Mouse (Mus musculus) hindbrain, embryonic 13.5 days (tissue): Measurements from ENCODE around the gene Kel. TPM values are rescaled to one million over a fixed set of nuclear protein-coding genes. Genes with fewer than 3 reads are reported as not detected.

ENCODE experiments used
- ATAC-seq: fragments of 200-750 bp; cut with Nextera tagmentation; 2 replicates; pipeline ENCODE4 v1.8.0; 2017; ENCODE audit warnings: moderate TSS enrichment; ENCODE audit not compliant: low FRiP score
- H3K27ac ChIP-seq: fragments of 300-500 bp; sonication (generic); 2 replicates; pipeline ENCODE4 v1.5.1; 2015; ENCODE audit warnings: inconsistent platforms, mild to moderate bottlenecking, moderate library complexity
- H3K27me3 ChIP-seq: fragments of 300-500 bp; sonication (generic); 2 replicates; pipeline ENCODE4 v1.6.1; 2015; ENCODE audit warnings: mild to moderate bottlenecking, inconsistent platforms
- H3K36me3 ChIP-seq: fragments of 300-500 bp; sonication (generic); 2 replicates; pipeline ENCODE4 v1.6.1; 2015; ENCODE audit warnings: mild to moderate bottlenecking, inconsistent platforms
- H3K4me1 ChIP-seq: fragments of 300-500 bp; sonication (generic); replicated peaks from 2 replicates; pipeline ENCODE4 v1.6.1; 2015; ENCODE audit warnings: inconsistent platforms
- H3K4me2 ChIP-seq: fragments of 300-500 bp; sonication (generic); 2 replicates; pipeline ENCODE4 v1.6.1; 2015; ENCODE audit warnings: inconsistent platforms, mild to moderate bottlenecking, moderate library complexity
- H3K4me3 ChIP-seq: fragments of 300-500 bp; sonication (generic); 2 replicates; pipeline ENCODE4 v1.5.1; 2015; ENCODE audit warnings: mild to moderate bottlenecking, inconsistent platforms
- H3K9ac ChIP-seq: fragments of 300-500 bp; sonication (generic); 2 replicates; pipeline ENCODE4 v1.6.1; 2015; ENCODE audit warnings: mild to moderate bottlenecking, inconsistent platforms
- H3K9me3 ChIP-seq: fragments of 300-500 bp; sonication (generic); 2 replicates; pipeline ENCODE4 v1.6.1; 2016; ENCODE audit warnings: inconsistent platforms
- WGBS: fragments of 180-500 bp; shearing (Covaris S2); methylation state at CpG from one replicate; pipeline ENCODE4 v1.1.7; 2015; 5-methylcytosine and 5-hydroxymethylcytosine counted together
- polyA plus RNA-seq: library from polyadenylated mRNA; unstranded; fragments of >200 nt; fragmentation: Nextera tagmentation; extraction: Ambion mirVana; gene quantifications from 2 replicates; pipeline ENCODE4 v1.2.1, GENCODE M21; 2015

Gene Kel
- polyA plus RNA-seq, 1 experiment from 2014 or later: 0.96 TPM

DNA sequence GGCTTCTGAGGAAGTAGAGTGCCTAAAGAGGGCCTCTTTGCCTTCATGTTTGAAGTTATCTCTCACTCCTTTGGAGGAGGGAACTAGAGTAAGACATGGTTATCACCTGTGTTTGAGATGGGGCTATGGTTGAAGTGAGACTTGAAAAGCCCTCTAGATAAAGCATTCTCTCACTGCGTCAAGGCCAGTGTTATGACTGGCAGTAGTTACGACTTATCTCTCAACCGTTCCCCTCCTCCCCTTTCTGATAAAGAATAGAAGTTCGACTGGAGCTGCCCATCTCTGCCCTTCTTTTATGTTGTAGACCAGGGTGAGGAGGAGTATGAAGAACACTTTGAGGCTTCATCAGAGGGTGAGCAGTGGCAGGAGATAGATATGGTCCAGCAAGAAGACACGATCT is 19.2 kb downstream of the Kel start:
- Histone ChIP-seq H3K36me3 (no peaks in the 10 kb centered on the region), H3K4me1 (no peaks in the 10 kb centered on the region), H3K27ac (no peak overlapping the region), H3K4me2 (no peak overlapping the region), H3K4me3 (no peak overlapping the region), H3K9ac (no peak overlapping the region), H3K27me3 (no peaks in the 10 kb centered on the region), H3K9me3 (no peaks in the 10 kb centered on the region)
- 93% methylated on average over 5 of the region's 5 CpGs for WGBS
- no peak for ATAC-seq

DNA sequence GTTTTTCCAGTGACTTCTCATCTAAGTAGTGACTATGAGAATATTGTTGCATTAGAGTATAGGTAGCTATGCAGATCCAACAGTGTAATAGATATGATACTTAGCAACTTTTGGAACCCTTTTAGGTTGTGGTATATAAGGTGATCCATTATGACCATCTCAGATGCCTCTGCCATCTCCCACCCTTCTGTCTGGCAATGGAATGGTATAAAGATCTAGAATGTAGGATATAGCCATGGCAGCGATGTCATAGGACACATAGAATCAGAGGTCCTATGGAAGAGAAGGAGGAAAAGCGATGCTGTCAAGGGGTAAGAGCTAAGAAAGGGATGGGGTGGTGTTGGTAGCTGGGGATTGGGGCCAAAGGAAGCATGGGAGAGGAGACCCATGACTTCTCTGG is 20.0 kb downstream of the Kel start, which contains the start of gene Llcfc1:
Gene Llcfc1, plus strand, starts transcription at position 301 of the 400 bp plus-strand sequence.
- Histone ChIP-seq H3K9ac (no peak within 1 kb of the TSS), H3K27ac (no peak within 1 kb of the TSS), H3K4me3 (no peak within 1 kb of the TSS), H3K36me3 (no peaks in the 10 kb centered on the region), H3K4me2 (no peak within 1 kb of the TSS), H3K4me1 (no peaks in the 10 kb centered on the region), H3K9me3 (no peaks in the 10 kb centered on the region), H3K27me3 (no peaks in the 10 kb centered on the region)
- 90% methylated on average over 2 of the region's 2 CpGs for WGBS
- no peak for ATAC-seq

DNA sequence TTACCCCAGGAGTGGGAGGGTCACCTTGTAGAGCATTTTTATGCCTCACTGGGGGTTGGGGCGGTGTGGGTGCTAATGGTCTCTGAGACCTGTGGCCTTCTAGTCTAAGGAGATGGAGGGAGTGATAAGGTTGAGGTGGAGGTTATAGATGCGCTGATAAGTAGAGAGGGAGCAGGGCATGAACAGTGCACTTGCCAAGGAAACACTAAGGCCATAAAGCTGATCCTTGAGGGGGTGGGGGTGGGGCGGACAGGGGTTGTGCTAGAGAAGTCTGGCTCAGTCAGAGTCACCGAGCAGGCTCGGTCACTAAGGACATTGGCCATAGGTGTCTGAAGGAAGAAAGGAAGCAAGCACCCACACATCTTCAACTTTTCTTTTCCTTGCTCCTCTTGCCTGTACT is 22.5 kb downstream of the Kel start:
- Histone ChIP-seq H3K4me2 (no peak overlapping the region), H3K27me3 (no peaks in the 10 kb centered on the region), H3K9ac (no peak overlapping the region), H3K9me3 (no peaks in the 10 kb centered on the region), H3K4me1 (no peaks in the 10 kb centered on the region), H3K27ac (no peak overlapping the region), H3K36me3 (no peaks in the 10 kb centered on the region), H3K4me3 (no peak overlapping the region)
- no peak for ATAC-seq
- 84% methylated on average over 5 of the region's 5 CpGs for WGBS

GRCm38 (mm10) chr6:41680669-41681068 is 23.5 kb downstream of the Kel start, which contains the start of gene Trpv5:
Gene Trpv5 (minus strand): TSS chr6:41680769.
- no peaks in the 10 kb centered on the region for H3K27me3 ChIP-seq
- H3K36me3 ChIP-seq: no peaks in the 10 kb centered on the region
- no peaks in the 10 kb centered on the region for H3K9me3 ChIP-seq
- no peaks in the 10 kb centered on the region for H3K4me1 ChIP-seq
- H3K27ac ChIP-seq: no peak within 1 kb of the TSS
- 81% methylated on average over 1 of the region's 1 CpGs for WGBS
- H3K9ac ChIP-seq: no peak within 1 kb of the TSS
- ATAC-seq: no peak
- H3K4me2 ChIP-seq: no peak within 1 kb of the TSS
- H3K4me3 ChIP-seq: no peak within 1 kb of the TSS

DNA sequence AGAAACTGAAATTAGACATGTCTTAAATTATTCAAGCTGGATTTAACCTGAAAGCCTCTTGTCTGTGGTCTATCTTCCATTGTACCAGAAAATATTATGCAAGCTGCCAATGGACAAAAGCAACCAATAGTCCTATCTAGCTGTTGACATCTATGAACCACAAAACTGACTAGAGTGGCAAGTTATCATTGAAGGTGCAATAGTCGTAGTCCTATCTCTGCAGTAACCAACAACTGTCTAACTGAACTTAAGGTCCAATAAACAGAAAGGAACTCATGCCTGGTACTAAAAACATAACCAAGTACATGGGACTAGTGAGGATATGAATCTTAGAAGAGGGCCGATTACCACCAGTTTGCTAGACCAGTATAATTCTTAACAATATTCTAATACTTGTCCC is 27.6 kb downstream of the Kel start:
- Histone ChIP-seq H3K9me3 (no peaks in the 10 kb centered on the region), H3K27me3 (no peaks in the 10 kb centered on the region), H3K4me1 (no peaks in the 10 kb centered on the region), H3K27ac (no peak overlapping the region), H3K9ac (no peak overlapping the region), H3K4me2 (no peak overlapping the region), H3K36me3 (no peaks in the 10 kb centered on the region), H3K4me3 (no peak overlapping the region)
- ATAC-seq: no peak
- WGBS: 95% methylated on average over 2 of the region's 2 CpGs

GRCm38 (mm10) chr6:41662320-41662719 is 41.8 kb downstream of the Kel start:
- no peak for ATAC-seq
- 24% methylated on average over 2 of the region's 2 CpGs for WGBS
- H3K27me3 ChIP-seq: no peaks in the 10 kb centered on the region

DNA sequence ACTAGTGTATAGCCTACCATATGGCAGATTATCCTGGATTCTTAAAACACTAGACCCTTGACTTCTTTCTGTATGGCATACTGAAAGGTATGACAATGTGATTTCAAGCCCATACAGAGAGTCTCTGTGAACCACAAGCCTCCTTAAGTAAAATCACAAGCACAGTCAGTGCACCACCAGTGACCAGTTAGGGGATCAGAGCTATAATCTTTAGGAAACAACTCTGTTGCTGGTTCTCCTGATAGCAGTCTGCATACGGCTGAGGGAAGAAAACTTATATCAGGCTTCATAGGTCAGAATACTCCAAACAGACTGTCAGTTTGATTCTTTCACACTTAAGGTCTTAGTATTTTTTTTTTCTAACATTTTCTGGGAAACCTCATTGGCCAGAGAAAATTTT is 45.7 kb downstream of the Kel start:
- Histone ChIP-seq H3K27ac (no peak overlapping the region), H3K4me1 (no peaks in the 10 kb centered on the region), H3K9me3 (no peaks in the 10 kb centered on the region), H3K4me3 (no peak overlapping the region), H3K4me2 (no peak overlapping the region), H3K9ac (no peak overlapping the region), H3K27me3 (no peaks in the 10 kb centered on the region), H3K36me3 (no peaks in the 10 kb centered on the region)
- 93% methylated on average over 1 of the region's 1 CpGs for WGBS
- no peak for ATAC-seq

More at GRCm38 (mm10) chr6:41662320-41662719, 41.8 kb downstream of the Kel start:
- Histone ChIP-seq H3K36me3 (no peaks in the 10 kb centered on the region), H3K4me2 (no peak overlapping the region), H3K4me1 (no peaks in the 10 kb centered on the region), H3K4me3 (no peak overlapping the region), H3K9me3 (no peaks in the 10 kb centered on the region), H3K9ac (no peak overlapping the region), H3K27ac (no peak overlapping the region)

DNA sequence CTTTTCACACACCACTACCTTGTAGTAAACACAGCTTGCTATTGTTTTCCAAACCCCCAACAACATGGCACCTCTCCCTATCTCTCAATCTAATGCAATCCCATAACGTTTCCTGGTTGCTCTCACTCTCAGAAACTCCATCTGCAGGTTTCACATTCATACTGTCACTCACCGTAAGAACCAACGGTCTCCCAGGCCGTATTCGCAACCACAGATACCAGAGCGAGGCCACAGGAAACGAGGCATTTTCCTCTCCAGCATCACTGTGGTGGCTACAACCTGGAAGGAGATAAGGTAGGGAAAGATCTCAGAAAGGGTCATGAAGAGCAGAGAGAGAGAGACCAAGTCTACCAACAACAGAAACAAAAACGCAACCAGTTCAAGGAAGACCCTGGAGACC is 49.5 kb downstream of the Kel start:
- no peaks in the 10 kb centered on the region for H3K27me3 ChIP-seq
- ATAC-seq: no peak
- WGBS: 91% methylated on average over 8 of the region's 8 CpGs
- no peaks in the 10 kb centered on the region for H3K9me3 ChIP-seq
- H3K27ac ChIP-seq: no peak overlapping the region
- H3K9ac ChIP-seq: no peak overlapping the region
- no peak overlapping the region for H3K4me2 ChIP-seq
- H3K4me1 ChIP-seq: no peaks in the 10 kb centered on the region
- H3K36me3 ChIP-seq: no peaks in the 10 kb centered on the region
- H3K4me3 ChIP-seq: no peak overlapping the region

DNA sequence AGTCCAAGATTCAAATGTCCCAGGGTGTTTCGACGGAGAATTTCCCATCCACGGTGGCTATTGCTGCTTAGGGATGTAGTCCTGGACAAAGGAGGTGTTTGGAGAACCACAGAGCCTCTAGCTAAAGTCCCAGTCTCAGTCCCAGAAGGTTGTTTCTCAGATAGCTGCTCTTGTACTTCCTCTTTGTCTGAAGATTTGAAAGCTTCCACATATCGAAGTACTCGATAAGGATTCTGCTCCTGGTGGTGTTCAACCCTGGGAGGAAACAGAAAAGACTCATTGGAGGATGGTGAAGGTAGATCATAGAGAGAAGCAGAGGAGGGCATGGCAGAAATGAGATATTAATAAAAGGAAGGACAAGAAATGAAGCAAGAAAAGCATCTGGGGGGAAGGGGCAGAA is 51.0 kb downstream of the Kel start:
- ATAC-seq: no peak
- Histone ChIP-seq H3K27ac (no peak overlapping the region), H3K27me3 (no peaks in the 10 kb centered on the region), H3K4me3 (no peak overlapping the region), H3K9ac (no peak overlapping the region), H3K4me1 (no peaks in the 10 kb centered on the region), H3K9me3 (no peaks in the 10 kb centered on the region), H3K4me2 (no peak overlapping the region), H3K36me3 (no peaks in the 10 kb centered on the region)
- 95% methylated on average over 5 of the region's 5 CpGs for WGBS

GRCm38 (mm10) chr6:41646672-41647071 is 57.5 kb downstream of the Kel start:
- H3K36me3 ChIP-seq: no peaks in the 10 kb centered on the region
- ATAC-seq: no peak
- H3K9me3 ChIP-seq: no peaks in the 10 kb centered on the region
- no peak overlapping the region for H3K27ac ChIP-seq
- no peak overlapping the region for H3K4me2 ChIP-seq
- H3K4me3 ChIP-seq: no peak overlapping the region
- no peak overlapping the region for H3K9ac ChIP-seq
- H3K4me1 ChIP-seq: no peaks in the 10 kb centered on the region
- H3K27me3 ChIP-seq: no peaks in the 10 kb centered on the region

- Histone ChIP-seq H3K27me3 (no peaks in the 10 kb centered on the region), H3K4me2 (no peak overlapping the region), H3K9me3 (no peaks in the 10 kb centered on the region), H3K4me1 (no peaks in the 10 kb centered on the region), H3K36me3 (no peaks in the 10 kb centered on the region), H3K27ac (no peak overlapping the region), H3K4me3 (no peak overlapping the region), H3K9ac (no peak overlapping the region)
- no peak for ATAC-seq
- WGBS: 90% methylated on average over 3 of the region's 3 CpGs
Observed at GRCm38 (mm10) chr6:41646220-41646619, 57.9 kb downstream of the Kel start.

DNA sequence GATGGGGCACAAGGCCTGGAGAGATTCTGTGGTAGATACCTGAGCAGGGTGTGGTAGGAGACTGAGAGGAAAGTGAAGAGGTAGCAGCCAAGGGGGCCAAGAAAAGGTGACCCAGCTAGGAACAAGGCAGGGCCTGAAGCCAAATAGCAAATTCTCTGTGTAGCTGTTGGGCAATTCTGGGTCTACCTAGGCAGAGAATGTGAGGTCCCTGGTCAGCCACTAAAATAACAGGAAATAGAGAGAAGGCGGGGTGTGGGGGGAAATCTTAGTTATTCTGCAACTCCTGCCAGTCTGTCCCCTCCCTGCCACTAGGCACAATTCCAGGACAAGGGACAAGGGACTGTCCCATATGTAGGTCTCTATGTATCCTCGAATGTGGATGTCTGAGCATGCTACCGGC is 60.9 kb downstream of the Kel start:
- H3K4me3 ChIP-seq: no peak overlapping the region
- no peaks in the 10 kb centered on the region for H3K9me3 ChIP-seq
- no peaks in the 10 kb centered on the region for H3K4me1 ChIP-seq
- H3K36me3 ChIP-seq: no peaks in the 10 kb centered on the region
- ATAC-seq: no peak
- no peak overlapping the region for H3K9ac ChIP-seq
- 95% methylated on average over 3 of the region's 3 CpGs for WGBS
- no peak overlapping the region for H3K27ac ChIP-seq
- H3K27me3 ChIP-seq: no peaks in the 10 kb centered on the region
- H3K4me2 ChIP-seq: no peak overlapping the region

DNA sequence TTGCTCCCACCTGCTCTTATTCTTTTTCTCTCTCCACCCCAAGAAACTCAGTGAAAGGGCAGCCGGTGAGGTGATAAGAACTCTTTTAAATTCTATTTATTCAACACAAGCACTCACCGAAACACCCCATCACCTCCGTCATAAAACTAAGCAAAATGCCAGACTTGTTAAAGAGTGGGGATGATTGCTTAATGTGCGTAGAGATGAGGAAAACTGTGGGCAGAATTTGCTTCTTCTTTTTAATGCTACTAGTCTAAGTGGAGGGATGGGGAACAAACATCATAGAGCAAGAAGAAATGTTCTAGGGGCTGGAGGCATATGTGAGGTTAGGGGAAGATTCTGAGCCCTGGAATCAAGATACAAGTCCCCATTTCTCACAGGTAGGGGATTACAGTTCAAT is 61.4 kb downstream of the Kel start:
- no peak for ATAC-seq
- Histone ChIP-seq H3K4me1 (no peaks in the 10 kb centered on the region), H3K4me3 (no peak overlapping the region), H3K36me3 (no peaks in the 10 kb centered on the region), H3K27ac (no peak overlapping the region), H3K9me3 (no peaks in the 10 kb centered on the region), H3K4me2 (no peak overlapping the region), H3K27me3 (no peaks in the 10 kb centered on the region), H3K9ac (no peak overlapping the region)
- 92% methylated on average over 4 of the region's 4 CpGs for WGBS
